Mouse (Mus musculus) olfactory bulb, adult 2 months (tissue): ENCODE data around the gene Fars2.

Source experiments
- CTCF ChIP-seq: fragments of 200-500 bp; IDR thresholded peaks from 2 replicates; pipeline ENCODE4 v1.5.1; 2012; ENCODE audit warnings: low read depth, mild to moderate bottlenecking, low read length, moderate library complexity; ENCODE audit not compliant: insufficient read depth
- POLR2A ChIP-seq: fragments of 200-500 bp; IDR thresholded peaks from 2 replicates; pipeline ENCODE4 v1.6.1; 2012; ENCODE audit warnings: mild to moderate bottlenecking, low read depth, low read length, moderate library complexity; ENCODE audit not compliant: insufficient read depth

- no peak for TF ChIP-seq CTCF
- no peak for TF ChIP-seq POLR2A
These were observed 153.7 kb downstream of the Fars2 start for GRCm38 (mm10) chr13:36270867-36271266.
